Mouse (Mus musculus): ENCODE data around the gene Ctag2. TPM values are rescaled to one million over a fixed set of nuclear protein-coding genes. Genes with fewer than 3 reads are reported as not detected.

Gene Ctag2
- not detected in 2 replicates for polyA plus RNA-seq (2015; fragmentation: Nextera tagmentation; extraction: Ambion mirVana)

GRCm38 (mm10) chrX:65047344-65047743, at the start of gene Ctag2:
TSS of gene Ctag2 (plus strand) at chrX:65047644.

Data from spleen, postnatal 0 days (tissue).